Comparison of ENCODE assay signal across 22 mouse cellular contexts in the genomic region with DNA sequence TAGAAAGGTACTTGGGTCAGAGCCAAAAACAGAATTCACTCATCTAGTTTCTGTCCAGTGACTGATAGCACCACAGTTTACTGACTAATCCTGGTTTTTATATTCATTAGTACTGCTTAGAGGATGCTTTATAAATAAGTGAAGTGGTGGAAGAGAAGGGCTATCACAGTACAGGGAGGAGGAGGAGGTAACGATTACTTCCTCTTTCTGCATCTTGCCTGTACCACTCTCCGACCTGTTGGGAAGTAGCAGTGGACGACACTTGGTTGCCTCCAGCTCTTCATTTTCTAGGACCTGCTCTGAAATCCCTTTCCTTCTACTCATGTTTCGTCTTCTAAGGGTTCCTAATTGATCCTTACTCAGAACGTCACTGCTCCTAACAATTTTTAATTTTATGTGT.
DNase-seq lines count a peak whose midpoint lies in the region; ATAC-seq and TF ChIP-seq lines count a peak whose summit lies in the region.
"Had no signal": no experiment of that assay in that cellular context is flagged by ENCODE, and none has a peak within 500 bp of the region (broad histone marks: within the 10 kb centered on the region; RNA-seq: fewer than 3 reads in every experiment).

No protein-coding gene starts in this region.

- no peaks in the 10 kb centered on the region for H3K27me3 ChIP-seq in MEL (ENCODE audit: control insufficient read depth in 1 of 2, insufficient read depth in 2 of 2, low read length in 2 of 2)
- H3K27me3 ChIP-seq in hindbrain, embryonic 14.5 days (ENCODE audit: control insufficient read depth, insufficient read depth, low read length), result no peaks in the 10 kb centered on the region
- H3K27me3 ChIP-seq: CH12.LX, Patski had no signal

- no peaks in the 10 kb centered on the region for H3K4me1 ChIP-seq in MEL (ENCODE audit: control insufficient read depth in 1 of 2, insufficient read depth in 2 of 2, low read length in 2 of 2)
- H3K4me1 ChIP-seq in hindbrain, embryonic 14.5 days (replicated peaks; ENCODE audit: control insufficient read depth, insufficient read depth, low read length), result no peaks in the 10 kb centered on the region

- TF ChIP-seq CTCF in MEL (IDR thresholded peaks at IDR 0.05 in 2 of 3, conservative IDR thresholded peaks at IDR 0.05 in 1 of 3; ENCODE audit: control insufficient read depth in 1 of 3, insufficient read depth in 1 of 3, low read depth in 2 of 3, low read length in 3 of 3, poor library complexity in 1 of 3, severe bottlenecking in 1 of 3), result no peak

- H3K79me2 ChIP-seq in MEL (ENCODE audit: control insufficient read depth, insufficient read depth, low read length, poor library complexity), result no peaks in the 10 kb centered on the region

- ATAC-seq in common myeloid progenitor, adult 5-6 weeks (replicated peaks; ENCODE audit: low read depth, poor library complexity, severe bottlenecking), result peak; percentile 62; the same call in 1 of the 2 replicates
- peak; percentile 51 to 62; a peak in 2 of 4 replicates for ATAC-seq in hematopoietic stem cell, adult 5-6 weeks (replicated peaks in 1 of 2; ENCODE audit: insufficient read depth in 1 of 2, low FRiP score in 2 of 2, low TSS enrichment in 1 of 2, low read depth in 1 of 2, poor library complexity in 2 of 2, severe bottlenecking in 2 of 2)
- ATAC-seq in hindbrain, embryonic 14.5 days (ENCODE audit: low FRiP score), result no peak
- ATAC-seq: activated CD4-positive, CD25-positive, alpha-beta regulatory T cell, adult 4 months; CD4-positive, CD25-positive, alpha-beta regulatory T cell, adult 4 months; Patski had no signal

- H3K9me3 ChIP-seq in MEL (replicated peaks; ENCODE audit: insufficient read depth, low read length), result no peaks in the 10 kb centered on the region
- peaks cover 6% of the 10 kb centered on the region; the same call in 1 of the 2 replicates for H3K9me3 ChIP-seq in hindbrain, embryonic 14.5 days (ENCODE audit: control insufficient read depth, low read length)
- H3K9me3 ChIP-seq: G1E had no signal

- WGBS in hindbrain, embryonic 14.5 days, result 93% methylated on average over 5 of the region's 5 CpGs

- H3K27ac ChIP-seq in MEL (ENCODE audit: control insufficient read depth, low read depth, low read length), result no peak overlapping the region
- H3K27ac ChIP-seq in hindbrain, embryonic 14.5 days, result no peak overlapping the region

- no peak for TF ChIP-seq EP300 in MEL (IDR thresholded peaks at IDR 0.05; ENCODE audit: low read depth in 1 of 2, low read length in 2 of 2)

- TF ChIP-seq POLR2A in MEL (IDR thresholded peaks at IDR 0.05; ENCODE audit: control insufficient read depth in 1 of 2, insufficient read depth in 1 of 2, low read depth in 1 of 2, low read length in 2 of 2, poor library complexity in 1 of 2), result no peak

- no peak overlapping the region for H3K9ac ChIP-seq in MEL (ENCODE audit: control insufficient read depth, low read depth, low read length, poor library complexity, severe bottlenecking)
- H3K9ac ChIP-seq in hindbrain, embryonic 14.5 days, result no peak overlapping the region

- H3K36me3 ChIP-seq in MEL (ENCODE audit: control insufficient read depth in 1 of 2, insufficient read depth in 2 of 2, low read length in 2 of 2), result no peaks in the 10 kb centered on the region
- H3K36me3 ChIP-seq in hindbrain, embryonic 14.5 days (replicated peaks; ENCODE audit: control insufficient read depth, insufficient read depth), result no peaks in the 10 kb centered on the region
- H3K36me3 ChIP-seq: G1E had no signal

- no peak overlapping the region for H3K4me3 ChIP-seq in MEL (ENCODE audit: control insufficient read depth in 1 of 2, insufficient read depth in 1 of 2, low read depth in 2 of 2, low read length in 2 of 2)
- no peak overlapping the region for H3K4me3 ChIP-seq in hindbrain, embryonic 14.5 days (replicated peaks; ENCODE audit: low read length)

- H3K4me2 ChIP-seq in hindbrain, embryonic 14.5 days (replicated peaks), result no peak overlapping the region

- peak; percentile 8 for DNase-seq in MEL (ENCODE audit: low read depth, low spot score)
- DNase-seq in hindbrain, embryonic 14.5 days (ENCODE audit: low spot score), result no peak
- DNase-seq in urinary bladder, postnatal 4 days (ENCODE audit: low spot score in 2 of 2), result no peak
- no peak for DNase-seq in cerebellum, adult 11-12 months
- DNase-seq: adrenal gland, adult 2 months; adrenal gland, adult 8-10 months; adrenal gland, postnatal 10 days; adrenal gland, postnatal 14 days; adrenal gland, postnatal 25 days; adrenal gland, postnatal 36 days; B cell, adult 2 months; cerebellum, adult 11 months; cerebellum, adult 18-20 months; cerebellum, adult 2 months; cerebellum, adult 8-10 months had no signal

- no peak for TF ChIP-seq RAD21 in MEL (IDR thresholded peaks at IDR 0.05; ENCODE audit: low read depth, low read length)

TF ChIP-seq in MEL, 35 proteins besides CTCF, POLR2A, EP300 and RAD21:
- no peak for TF ChIP-seq CHD2 (IDR thresholded peaks at IDR 0.05; ENCODE audit: low read length)
- TF ChIP-seq MEF2A (IDR thresholded peaks at IDR 0.05; ENCODE audit: extremely low read depth, insufficient replicate concordance, low read depth, low read length, poor library complexity, severe bottlenecking), result no peak
- TF ChIP-seq GATA1 (IDR thresholded peaks at IDR 0.05; ENCODE audit: low read depth, low read length), result no peak
- TF ChIP-seq CHD1 (IDR thresholded peaks at IDR 0.05; ENCODE audit: low read depth, low read length), result no peak
- TF ChIP-seq SMC3 (IDR thresholded peaks at IDR 0.05; ENCODE audit: low read depth, low read length), result no peak
- no peak for TF ChIP-seq JUND (IDR thresholded peaks at IDR 0.05; ENCODE audit: low read depth, low read length)
- TF ChIP-seq USF2 (IDR thresholded peaks at IDR 0.05; ENCODE audit: borderline replicate concordance in 1 of 2, insufficient read depth in 1 of 2, low read depth in 1 of 2, low read length in 2 of 2), result no peak
- TF ChIP-seq SIN3A (IDR thresholded peaks at IDR 0.05; ENCODE audit: low read length), result no peak
- TF ChIP-seq MAZ (IDR thresholded peaks at IDR 0.05; ENCODE audit: low read depth, low read length), result no peak
- no peak for TF ChIP-seq ZNF384 (IDR thresholded peaks at IDR 0.05; ENCODE audit: low read depth, low read length)
- TF ChIP-seq BHLHE40 (IDR thresholded peaks at IDR 0.05; ENCODE audit: borderline replicate concordance, low read depth, low read length), result no peak
- no peak for TF ChIP-seq MXI1 (IDR thresholded peaks at IDR 0.05; ENCODE audit: low read depth, low read length)
- no peak for TF ChIP-seq UBTF (IDR thresholded peaks at IDR 0.05; ENCODE audit: borderline replicate concordance, insufficient read depth, low read depth, low read length)
- no peak for TF ChIP-seq MAX (IDR thresholded peaks at IDR 0.05; ENCODE audit: low read length)
- TF ChIP-seq KAT2A (conservative IDR thresholded peaks at IDR 0.05; ENCODE audit: low read depth, low read length), result no peak
- TF ChIP-seq MAFK (IDR thresholded peaks at IDR 0.05; ENCODE audit: borderline replicate concordance, low read depth, low read length), result no peak
- no peak for TF ChIP-seq RCOR1 (IDR thresholded peaks at IDR 0.05; ENCODE audit: low read depth, low read length)
- no peak for TF ChIP-seq ELF1 (IDR thresholded peaks at IDR 0.05; ENCODE audit: low read depth, low read length)
